9 mouse cellular contexts compared by ENCODE assay signal in genomic region chr13:4032512-4032911, GRCm38 (mm10). TPM values are rescaled to one million over a fixed set of nuclear protein-coding genes. Genes with fewer than 3 reads are reported as not detected.
A peak's percentile ranks its signal among the peaks of the same experiment; 100 is the strongest.
DNase-seq lines count a peak whose midpoint lies in the region; ATAC-seq lines count a peak whose summit lies in the region.
"Had no signal": no experiment of that assay in that cellular context is flagged by ENCODE, and none has a peak within 500 bp of the region (broad histone marks: within the 10 kb centered on the region; RNA-seq: fewer than 3 reads in every experiment).

No protein-coding gene starts in this region.

- H3K27me3 ChIP-seq in liver, embryonic 16.5 days (ENCODE audit: control insufficient read depth, insufficient read depth, low read depth, low read length): no peaks in the 10 kb centered on the region
- no peaks in the 10 kb centered on the region for H3K27me3 ChIP-seq in liver, embryonic 12.5 days (replicated peaks)
- H3K27me3 ChIP-seq: neural tube, embryonic 13.5 days had no signal

- no peak overlapping the region for H3K4me2 ChIP-seq in liver, embryonic 16.5 days (ENCODE audit: low read depth, low read length)
- H3K4me2 ChIP-seq in liver, embryonic 12.5 days: no peak overlapping the region
- H3K4me2 ChIP-seq: neural tube, embryonic 13.5 days had no signal

- WGBS in liver, embryonic 16.5 days (ENCODE audit: insufficient replicate concordance): 36% methylated on average over 3 of the region's 3 CpGs
- WGBS in liver, embryonic 12.5 days (ENCODE audit: insufficient replicate concordance): 46% methylated on average over 3 of the region's 3 CpGs

- H3K4me1 ChIP-seq in liver, embryonic 16.5 days (ENCODE audit: control insufficient read depth, low read depth, low read length): no peaks in the 10 kb centered on the region
- no peaks in the 10 kb centered on the region for H3K4me1 ChIP-seq in liver, embryonic 12.5 days
- H3K4me1 ChIP-seq: neural tube, embryonic 13.5 days had no signal

- no peaks in the 10 kb centered on the region for H3K36me3 ChIP-seq in liver, embryonic 16.5 days (ENCODE audit: control insufficient read depth, insufficient read depth)
- H3K36me3 ChIP-seq in liver, embryonic 12.5 days: no peaks in the 10 kb centered on the region
- H3K36me3 ChIP-seq: neural tube, embryonic 13.5 days had no signal

- ATAC-seq in liver, embryonic 16.5 days (ENCODE audit: low read depth): peak; percentile 84
- no peak for ATAC-seq in liver, embryonic 12.5 days
- no peak for ATAC-seq in CD4-positive, CD25-positive, alpha-beta regulatory T cell, adult 4 months

- 0 out of 2 replicates have a peak overlapping the region, but pooled peaks have one; percentile 33 for H3K27ac ChIP-seq in liver, embryonic 16.5 days (ENCODE audit: low read length)
- no peak overlapping the region for H3K27ac ChIP-seq in liver, embryonic 12.5 days
- H3K27ac ChIP-seq: neural tube, embryonic 13.5 days had no signal

- no peak overlapping the region for H3K9ac ChIP-seq in liver, embryonic 16.5 days (ENCODE audit: low read depth, low read length)
- H3K9ac ChIP-seq in liver, embryonic 12.5 days: no peak overlapping the region
- H3K9ac ChIP-seq: neural tube, embryonic 13.5 days had no signal

- H3K9me3 ChIP-seq in liver, embryonic 16.5 days (replicated peaks; ENCODE audit: control insufficient read depth, low read length): no peaks in the 10 kb centered on the region
- no peaks in the 10 kb centered on the region for H3K9me3 ChIP-seq in liver, embryonic 12.5 days (replicated peaks)
- H3K9me3 ChIP-seq: neural tube, embryonic 13.5 days had no signal

- intact Hi-C loops in heart, postnatal 14 days (cut with DNase I): no loop called here

- no peak overlapping the region for H3K4me3 ChIP-seq in liver, embryonic 16.5 days (ENCODE audit: low read depth, low read length)
- no peak overlapping the region for H3K4me3 ChIP-seq in liver, embryonic 12.5 days
- H3K4me3 ChIP-seq: neural tube, embryonic 13.5 days had no signal

- DNase-seq in adrenal gland, postnatal 10 days: peak; percentile 63
- DNase-seq in heart, postnatal 14 days: peak; percentile 6 to 9
- DNase-seq in lung, postnatal 36 days: peak; percentile 80
- DNase-seq in spleen, adult 18-20 months: no peak
- DNase-seq: cerebellum, adult 11-12 months had no signal

RNA-seq across cellular contexts. Expression of gene Akr1c14, which starts 16.3 kb away (rescaled TPM):
- 12.4 and 16.4 TPM in 2 replicates for polyA plus RNA-seq in liver, embryonic 16.5 days (2015; fragmentation: Nextera tagmentation; extraction: Ambion mirVana)
- 0.12 and 0.13 TPM in 2 replicates for polyA plus RNA-seq in liver, embryonic 12.5 days (2016; fragmentation: Nextera tagmentation; extraction: Ambion mirVana)
- 10 to 100 TPM; 18.1 to 35.3 TPM for total RNA-seq in adrenal gland, postnatal 10 days (2021)
- 1 to 10 TPM; 9.0 to 9.1 TPM for total RNA-seq in heart, postnatal 14 days (2021)
- not detected for polyA plus RNA-seq in CD4-positive, CD25-positive, alpha-beta regulatory T cell, adult 4 months (2017; shearing (Covaris generic))

Comparison
In these comparisons a context has a peak if more than half of its experiments do, and no peak if none do; other contexts are left out.
1. RNA of gene Akr1c14, which starts 16.3 kb away (polyA plus RNA-seq): 12.4 to 16.4 TPM in liver, embryonic 16.5 days; 0.12 to 0.13 TPM in liver, embryonic 12.5 days and not detected in CD4-positive, CD25-positive, alpha-beta regulatory T cell, adult 4 months; every median in the first group is over 10 times any median in the second.
2. DNase-seq: peak in adrenal gland, postnatal 10 days (single experiment), heart, postnatal 14 days (2 of 2) and lung, postnatal 36 days (single experiment); none in spleen, adult 18-20 months (0 of 2).